Mouse (Mus musculus) heart, postnatal 0 days (tissue): Measurements from ENCODE around the gene Klf13. TPM values are rescaled to one million over a fixed set of nuclear protein-coding genes. Genes with fewer than 3 reads are reported as not detected.

Source experiments
- ATAC-seq: fragments of 200-750 bp; cut with Nextera tagmentation; 2 replicates; pipeline ENCODE4 v1.8.0; 2017; ENCODE audit warnings: low read depth, moderate number of reproducible peaks, moderate library complexity; ENCODE audit not compliant: insufficient read depth
- DNase-seq: peaks from one replicate; pipeline ENCODE4 v3.0.0-alpha.2; 2016; ENCODE audit warnings: low spot score
- H3K27ac ChIP-seq: fragments of 300-500 bp; sonication (generic); 2 replicates; pipeline ENCODE4 v1.5.1; 2014; ENCODE audit warnings: low read depth, mild to moderate bottlenecking
- H3K27me3 ChIP-seq: fragments of 300-500 bp; sonication (generic); 2 replicates; pipeline ENCODE4 v1.6.1; 2014; ENCODE audit warnings: low read length, mixed read lengths; ENCODE audit not compliant: control insufficient read depth, insufficient read depth
- H3K36me3 ChIP-seq: fragments of 300-500 bp; sonication (generic); replicated peaks from 2 replicates; pipeline ENCODE4 v1.6.1; 2014; ENCODE audit warnings: low read length, mixed read lengths; ENCODE audit not compliant: control insufficient read depth, insufficient read depth
- H3K4me1 ChIP-seq: fragments of 300-500 bp; sonication (generic); 2 replicates; pipeline ENCODE4 v1.6.1; 2014; ENCODE audit warnings: antibody characterized with exemption; ENCODE audit not compliant: control insufficient read depth, insufficient read depth
- H3K4me2 ChIP-seq: fragments of 300-500 bp; sonication (generic); 2 replicates; pipeline ENCODE4 v1.6.1; 2014; ENCODE audit warnings: low read depth, mild to moderate bottlenecking, low read length, moderate library complexity
- H3K4me3 ChIP-seq: fragments of 300-500 bp; sonication (generic); 2 replicates; pipeline ENCODE4 v1.5.1; 2014; ENCODE audit warnings: low read depth, low read length
- H3K9ac ChIP-seq: fragments of 300-500 bp; sonication (generic); replicated peaks from 2 replicates; pipeline ENCODE4 v1.6.1; 2014; ENCODE audit warnings: low read depth, low read length, mixed read lengths
- H3K9me3 ChIP-seq: fragments of 300-500 bp; sonication (generic); replicated peaks from 2 replicates; pipeline ENCODE4 v1.6.1; 2016; ENCODE audit warnings: low read length; ENCODE audit not compliant: control insufficient read depth
- CTCF ChIP-seq: IDR thresholded peaks from 2 replicates; pipeline ENCODE4 v1.5.1; 2016; ENCODE audit warnings: antibody characterized with exemption, control low read depth, low read depth
- EP300 ChIP-seq: IDR thresholded peaks from 2 replicates; pipeline ENCODE4 v1.6.1; 2016; ENCODE audit warnings: antibody characterized with exemption, low read depth
- WGBS: fragments of 180-500 bp; shearing (Covaris S2); extraction: QIAGEN DNeasy Blood & Tissue Kit; methylation state at CpG from one replicate; pipeline ENCODE4 v1.1.7; 2014; 5-methylcytosine and 5-hydroxymethylcytosine counted together
- polyA plus RNA-seq: library from polyadenylated mRNA; unstranded; fragments of >200 nt; fragmentation: Nextera tagmentation; extraction: Ambion mirVana; gene quantifications from 2 replicates; pipeline ENCODE4 v1.2.1, GENCODE M21; 2015
- total RNA-seq: library from RNA; depleted of rRNA; stranded (reverse); fragments of >200 nt; gene quantifications from 2 replicates; pipeline ENCODE4 v1.2.3, GENCODE M21; 2014; ENCODE audit warnings: low replicate concordance

Gene Klf13
- total and polyA plus RNA-seq, 2 experiments from 2014 or later, result 26.5 to 47.4 TPM

GRCm38 (mm10) chr7:63891488-63892075 is 47.1 kb downstream of the Klf13 start:
- TF ChIP-seq EP300 (no peak), CTCF (no peak)
- DNase-seq, result no peak
- H3K9ac ChIP-seq, result no peak overlapping the region
- H3K27ac ChIP-seq, result no peak overlapping the region
- H3K36me3 ChIP-seq, result peaks cover 22% of the 10 kb centered on the region
- 82% methylated on average over 43 of the region's 43 CpGs for WGBS
- no peak for ATAC-seq
- H3K4me2 ChIP-seq, result no peak overlapping the region
- no peaks in the 10 kb centered on the region for H3K9me3 ChIP-seq
- peaks cover 38% of the 10 kb centered on the region for H3K4me1 ChIP-seq
- H3K27me3 ChIP-seq, result no peaks in the 10 kb centered on the region
- no peak overlapping the region for H3K4me3 ChIP-seq

- no peak for TF ChIP-seq EP300
- TF ChIP-seq CTCF, result no peak
- WGBS, result 83% methylated on average over 9 of the region's 9 CpGs
- no peak for ATAC-seq
Measured at GRCm38 (mm10) chr7:63889116-63889975, 49.4 kb downstream of the Klf13 start.

GRCm38 (mm10) chr7:63888674-63889073 is 50.0 kb downstream of the Klf13 start:
- 50% methylated on average over 6 of the region's 6 CpGs for WGBS
- DNase-seq (no peak), ATAC-seq (no peak)
- H3K27ac ChIP-seq, result 0 out of 2 replicates have a peak overlapping the region, but pooled peaks have one; percentile 66
- H3K9ac ChIP-seq, result no peak overlapping the region
- no peak for TF ChIP-seq EP300
- no peak for TF ChIP-seq CTCF
- no peak overlapping the region for H3K4me2 ChIP-seq
- H3K36me3 ChIP-seq, result peaks cover 22% of the 10 kb centered on the region
- H3K4me3 ChIP-seq, result no peak overlapping the region
- no peaks in the 10 kb centered on the region for H3K9me3 ChIP-seq
- H3K4me1 ChIP-seq, result peaks cover 23% of the 10 kb centered on the region
- H3K27me3 ChIP-seq, result no peaks in the 10 kb centered on the region

More at GRCm38 (mm10) chr7:63889116-63889975, 49.4 kb downstream of the Klf13 start:
- peaks cover 23% of the 10 kb centered on the region for H3K4me1 ChIP-seq
- no peaks in the 10 kb centered on the region for H3K9me3 ChIP-seq
- H3K27ac ChIP-seq, result peak overlapping the region; percentile 25; the same call in 1 of the 2 replicates
- H3K9ac ChIP-seq, result no peak overlapping the region; the same call in 1 of the 2 replicates
- no peaks in the 10 kb centered on the region for H3K27me3 ChIP-seq
- no peak overlapping the region for H3K4me3 ChIP-seq
- no peak overlapping the region for H3K4me2 ChIP-seq
- DNase-seq, result no peak
- peaks cover 22% of the 10 kb centered on the region for H3K36me3 ChIP-seq

- Histone ChIP-seq H3K4me1 (peaks cover 23% of the 10 kb centered on the region), H3K27ac (peak overlapping the region; percentile 66), H3K9me3 (no peaks in the 10 kb centered on the region), H3K9ac (no peak overlapping the region), H3K36me3 (peaks cover 22% of the 10 kb centered on the region), H3K27me3 (no peaks in the 10 kb centered on the region), H3K4me2 (no peak overlapping the region), H3K4me3 (no peak overlapping the region)
- TF ChIP-seq EP300 (no peak), CTCF (no peak)
- no peak for ATAC-seq
- 75% methylated on average over 10 of the region's 10 CpGs for WGBS
- no peak for DNase-seq
Measured at GRCm38 (mm10) chr7:63887602-63888123, 51.1 kb downstream of the Klf13 start.

- no peak for TF ChIP-seq CTCF
- peak; percentile 69; the same call in 1 of the 2 replicates for TF ChIP-seq EP300
- Histone ChIP-seq H3K27me3 (no peaks in the 10 kb centered on the region), H3K4me3 (no peak overlapping the region), H3K4me1 (peaks cover 23% of the 10 kb centered on the region), H3K27ac (peak overlapping the region; percentile 75), H3K36me3 (peaks cover 22% of the 10 kb centered on the region), H3K9ac (no peak overlapping the region), H3K4me2 (no peak overlapping the region), H3K9me3 (no peaks in the 10 kb centered on the region)
- peak; percentile 60 for ATAC-seq
- WGBS, result 32% methylated on average over 8 of the region's 8 CpGs
- DNase-seq, result peak; percentile 45
Measured at GRCm38 (mm10) chr7:63887034-63887551, 51.6 kb downstream of the Klf13 start.
